Mouse (Mus musculus) CH12.LX (cell line): ENCODE data around the gene AY761185. TPM values are rescaled to one million over a fixed set of nuclear protein-coding genes. Genes with fewer than 3 reads are reported as not detected.

Source experiments
- DNase-seq: peaks from one replicate; pipeline ENCODE4 v3.0.0-alpha.2; 2013; ENCODE audit errors: extremely low read depth
- H3K27ac ChIP-seq: 2 replicates; pipeline ENCODE4 v1.5.1; 2012; ENCODE audit warnings: low read depth, mild to moderate bottlenecking, control low read depth, moderate library complexity; ENCODE audit not compliant: insufficient read depth
- H3K27me3 ChIP-seq: replicated peaks from 2 replicates; pipeline ENCODE3; 2012; ENCODE audit warnings: inconsistent platforms
- H3K36me3 ChIP-seq, 2 experiments: replicated peaks in 1 of 2; 2 replicates each; pipeline versions ENCODE3 to v1.6.1; 2012; ENCODE audit warnings: inconsistent platforms in 1 of 2, low read length in 1 of 2, mild to moderate bottlenecking in 1 of 2, mixed read lengths in 1 of 2, moderate library complexity in 1 of 2; ENCODE audit not compliant: control insufficient read depth in 1 of 2, insufficient read depth in 1 of 2
- H3K4me1 ChIP-seq, 2 experiments: 2 replicates each; pipeline ENCODE4 v1.6.1; 2012; ENCODE audit warnings: inconsistent platforms in 1 of 2, moderate library complexity in 1 of 2; ENCODE audit not compliant: insufficient read depth in 2 of 2, control insufficient read depth in 1 of 2
- H3K4me2 ChIP-seq: 2 replicates; pipeline ENCODE4 v1.6.1; 2012; ENCODE audit warnings: low read depth, mild to moderate bottlenecking, control low read depth; ENCODE audit not compliant: poor library complexity, insufficient read depth, severe bottlenecking
- H3K4me3 ChIP-seq, 3 experiments: fragments of 150-350 bp in 1 of 3; sonication (generic) in 1 of 3; replicated peaks in 1 of 3; 2 replicates each; pipeline versions ENCODE3 to v1.5.1; 2011 to 2012; ENCODE audit warnings: low read depth in 2 of 3, low read length in 2 of 3, mild to moderate bottlenecking in 2 of 3, moderate library complexity in 2 of 3, control low read depth in 1 of 3, improper control_type of control experiment in 1 of 3, inconsistent platforms in 1 of 3, mixed read lengths in 1 of 3; ENCODE audit not compliant: poor library complexity in 1 of 3
- H3K79me2 ChIP-seq: replicated peaks from 2 replicates; pipeline ENCODE4 v1.6.1; 2012; ENCODE audit warnings: mild to moderate bottlenecking, moderate library complexity; ENCODE audit not compliant: control insufficient read depth, poor library complexity, insufficient read depth, severe bottlenecking; ENCODE audit errors: extremely low read depth
- H3K9ac ChIP-seq: 2 replicates; pipeline ENCODE4 v1.6.1; 2012; ENCODE audit warnings: low read depth, mild to moderate bottlenecking, control low read depth, moderate library complexity; ENCODE audit not compliant: insufficient read depth
- H3K9me3 ChIP-seq: replicated peaks from 2 replicates; pipeline ENCODE3; 2012; ENCODE audit warnings: low read length, inconsistent platforms, mixed read lengths
- CHD2 ChIP-seq: IDR thresholded peaks from 2 replicates; pipeline ENCODE4 v1.6.1; 2011; ENCODE audit warnings: low read length, improper control_type of control experiment
- CTCF ChIP-seq, 2 experiments: IDR thresholded peaks in 1 of 2; conservative IDR thresholded peaks in 1 of 2; 2 replicates each; pipeline ENCODE4 v1.5.1; 2011 to 2012; ENCODE audit warnings: low read depth in 2 of 2, low read length in 2 of 2, improper control_type of control experiment in 1 of 2, inconsistent platforms in 1 of 2, mild to moderate bottlenecking in 1 of 2, moderate library complexity in 1 of 2
- ELF1 ChIP-seq: IDR thresholded peaks from 2 replicates; pipeline ENCODE4 v1.6.1; 2014; ENCODE audit warnings: low read depth, mild to moderate bottlenecking, inconsistent platforms, low read length, improper control_type of control experiment
- ETS1 ChIP-seq: conservative IDR thresholded peaks from 2 replicates; pipeline ENCODE4 v1.6.1; 2012; ENCODE audit warnings: low read depth, mild to moderate bottlenecking, inconsistent platforms, low read length, improper control_type of control experiment, moderate library complexity
- GABPA ChIP-seq: IDR thresholded peaks from 2 replicates; pipeline ENCODE4 v1.6.1; 2012; ENCODE audit warnings: low read depth, low read length, improper control_type of control experiment, inconsistent platforms; ENCODE audit not compliant: insufficient replicate concordance
- HCFC1 ChIP-seq: IDR thresholded peaks from 2 replicates; pipeline ENCODE4 v1.6.1; 2012; ENCODE audit warnings: low read depth, mild to moderate bottlenecking, inconsistent platforms, low read length, improper control_type of control experiment
- IRF4 ChIP-seq: IDR thresholded peaks from 2 replicates; pipeline ENCODE4 v1.6.1; 2014; ENCODE audit warnings: low read depth, mild to moderate bottlenecking, inconsistent platforms, low read length, improper control_type of control experiment
- JUND ChIP-seq: conservative IDR thresholded peaks from 2 replicates; pipeline ENCODE4 v1.6.1; 2011; ENCODE audit warnings: low read depth, low read length, improper control_type of control experiment
- KAT2A ChIP-seq: IDR thresholded peaks from 2 replicates; pipeline ENCODE4 v1.6.1; 2012; ENCODE audit warnings: low read length, improper control_type of control experiment, inconsistent platforms; ENCODE audit not compliant: insufficient replicate concordance
- MAFK ChIP-seq: IDR thresholded peaks from 2 replicates; pipeline ENCODE4 v1.6.1; 2011; ENCODE audit warnings: low read length, improper control_type of control experiment; ENCODE audit not compliant: insufficient replicate concordance
- MAZ ChIP-seq: IDR thresholded peaks from 2 replicates; pipeline ENCODE4 v1.6.1; 2012; ENCODE audit warnings: low read depth, mild to moderate bottlenecking, inconsistent platforms, low read length, improper control_type of control experiment, moderate library complexity
- MEF2A ChIP-seq: IDR thresholded peaks from 2 replicates; pipeline ENCODE4 v1.6.1; 2014; ENCODE audit warnings: low read depth, mild to moderate bottlenecking, inconsistent platforms, low read length, improper control_type of control experiment, borderline replicate concordance
- MXI1 ChIP-seq: IDR thresholded peaks from 2 replicates; pipeline ENCODE4 v1.6.1; 2011; ENCODE audit warnings: mild to moderate bottlenecking, low read depth, low read length, improper control_type of control experiment
- NELFE ChIP-seq: IDR thresholded peaks from 2 replicates; pipeline ENCODE4 v1.6.1; 2011; ENCODE audit warnings: low read depth, low read length, improper control_type of control experiment
- NRF1 ChIP-seq: IDR thresholded peaks from 2 replicates; pipeline ENCODE4 v1.6.1; 2014; ENCODE audit warnings: low read depth, mild to moderate bottlenecking, inconsistent platforms, low read length, improper control_type of control experiment, moderate library complexity
- PAX5 ChIP-seq: IDR thresholded peaks from 2 replicates; pipeline ENCODE4 v1.6.1; 2012; ENCODE audit warnings: low read length, inconsistent platforms, mixed read lengths
- RAD21 ChIP-seq: IDR thresholded peaks from 2 replicates; pipeline ENCODE4 v1.6.1; 2011; ENCODE audit warnings: low read depth, mild to moderate bottlenecking, low read length, improper control_type of control experiment, moderate library complexity
- SIN3A ChIP-seq: IDR thresholded peaks from 2 replicates; pipeline ENCODE4 v1.6.1; 2012; ENCODE audit warnings: low read length, improper control_type of control experiment, inconsistent platforms
- SMC3 ChIP-seq: IDR thresholded peaks from 2 replicates; pipeline ENCODE4 v1.6.1; 2011; ENCODE audit warnings: low read depth, low read length, improper control_type of control experiment
- TBP ChIP-seq: conservative IDR thresholded peaks from 2 replicates; pipeline ENCODE4 v1.6.1; 2011; ENCODE audit warnings: low read depth, low read length, improper control_type of control experiment
- TCF12 ChIP-seq: IDR thresholded peaks from 2 replicates; pipeline ENCODE4 v1.6.1; 2014; ENCODE audit warnings: low read depth, mild to moderate bottlenecking, inconsistent platforms, low read length, improper control_type of control experiment
- USF1 ChIP-seq: IDR thresholded peaks from 2 replicates; pipeline ENCODE4 v1.6.1; 2014; ENCODE audit warnings: low read depth, mild to moderate bottlenecking, inconsistent platforms, low read length, improper control_type of control experiment
- USF2 ChIP-seq: conservative IDR thresholded peaks from 2 replicates; pipeline ENCODE4 v1.6.1; 2011; ENCODE audit warnings: low read depth, low read length, improper control_type of control experiment
- ZKSCAN1 ChIP-seq: IDR thresholded peaks from 2 replicates; pipeline ENCODE4 v1.6.1; 2012; ENCODE audit warnings: low read depth, inconsistent platforms, low read length, improper control_type of control experiment, borderline replicate concordance
- ZMIZ1 ChIP-seq: IDR thresholded peaks from 2 replicates; pipeline ENCODE4 v1.6.1; 2012; ENCODE audit warnings: low read depth, mild to moderate bottlenecking, inconsistent platforms, low read length, improper control_type of control experiment
- ZNF384 ChIP-seq: IDR thresholded peaks from 2 replicates; pipeline ENCODE4 v1.6.1; 2012; ENCODE audit warnings: low read depth, low read length, improper control_type of control experiment, inconsistent platforms
- dilution Hi-C: fragments of 300-500 bp; cut with MboI; formaldehyde crosslinking; loops from 2 replicates; pipeline ENCODE4 v1.14.3; 2020; ENCODE audit warnings: low sequenced_read_pairs; ENCODE audit not compliant: extremely low pct_unique_long_range_greater_than_20kb, extremely low pct_ligation_motif_present
- in situ Hi-C: fragments of 300-500 bp; cut with MboI; formaldehyde crosslinking; loops from 3 replicates; pipeline ENCODE4 v1.14.3; 2019; ENCODE audit warnings: low sequenced_read_pairs, low pct_ligation_motif_present, low pct_unique_long_range_greater_than_20kb, mixed read lengths
- polyA plus RNA-seq: library from polyadenylated mRNA; unstranded; fragments of >175 nt; gene quantifications from 2 replicates; pipeline ENCODE4 v1.2.1, GENCODE M21; 2012; ENCODE audit warnings: low read depth; ENCODE audit not compliant: insufficient read length
- total RNA-seq, 2 experiments: library from RNA; depleted of rRNA; stranded (reverse); fragments of 300-350 nt in 1 of 2; fragments of >200 nt in 1 of 2; gene quantifications; 2 replicates each; pipeline ENCODE4 v1.2.3; 2012 to 2014

Gene AY761185
- total and polyA plus RNA-seq, 3 experiments, result not detected

GRCm38 (mm10) chr8:20921971-20922370 lies 22.5 kb downstream of the AY761185 start, which contains the start of gene Gm6040:
TSS of gene Gm6040 (minus strand) at chr8:20922071.
- no peaks in the 10 kb centered on the region for H3K36me3 ChIP-seq
- no peak within 1 kb of the TSS for H3K9ac ChIP-seq
- H3K9me3 ChIP-seq, result no peaks in the 10 kb centered on the region
- no peaks in the 10 kb centered on the region for H3K79me2 ChIP-seq
- DNase-seq, result no peak
- no peak within 1 kb of the TSS for H3K4me2 ChIP-seq
- H3K27ac ChIP-seq, result no peak within 1 kb of the TSS
- dilution Hi-C loops, result no loop called here
- in situ Hi-C loops, result no loop called here
- H3K4me1 ChIP-seq, result no peaks in the 10 kb centered on the region
- H3K27me3 ChIP-seq, result peaks cover 25% of the 10 kb centered on the region
- H3K4me3 ChIP-seq, result no peak within 1 kb of the TSS
- TF ChIP-seq MAZ, result no peak
- no peak for TF ChIP-seq ETS1
- no peak for TF ChIP-seq MEF2A
- TF ChIP-seq CTCF (conservative IDR thresholded peaks at IDR 0.05 in 1 of 2, IDR thresholded peaks at IDR 0.05 in 1 of 2; ENCODE audit: low read depth in 2 of 2, low read length in 2 of 2), result no peak
- no peak for TF ChIP-seq TCF12
- no peak for TF ChIP-seq ZKSCAN1
- no peak for TF ChIP-seq SIN3A
- TF ChIP-seq GABPA, result no peak
- TF ChIP-seq NELFE, result no peak
- TF ChIP-seq MXI1, result no peak
- TF ChIP-seq IRF4, result no peak
- TF ChIP-seq HCFC1, result no peak
- no peak for TF ChIP-seq PAX5
- TF ChIP-seq CHD2, result no peak
- no peak for TF ChIP-seq MAFK
- TF ChIP-seq USF2, result no peak
- no peak for TF ChIP-seq ZNF384
- TF ChIP-seq RAD21, result no peak

GRCm38 (mm10) chr8:20912288-20912687 lies 32.2 kb downstream of the AY761185 start:
- no peak overlapping the region for H3K27ac ChIP-seq
- no peaks in the 10 kb centered on the region for H3K9me3 ChIP-seq
- peaks cover 15% of the 10 kb centered on the region for H3K27me3 ChIP-seq
- in situ Hi-C loops, result no loop called here
- dilution Hi-C loops, result no loop called here
- H3K79me2 ChIP-seq, result no peaks in the 10 kb centered on the region
- H3K9ac ChIP-seq, result no peak overlapping the region
- no peak for DNase-seq
- H3K4me2 ChIP-seq, result no peak overlapping the region
- H3K36me3 ChIP-seq, result no peaks in the 10 kb centered on the region
- H3K4me3 ChIP-seq, result no peak overlapping the region
- no peaks in the 10 kb centered on the region for H3K4me1 ChIP-seq
- TF ChIP-seq KAT2A (no peak), ZKSCAN1 (no peak), SMC3 (no peak), TCF12 (no peak), MAZ (no peak), USF2 (no peak), ZNF384 (no peak), JUND (no peak), MXI1 (no peak), NRF1 (no peak), TBP (no peak), HCFC1 (no peak), ZMIZ1 (no peak), MEF2A (no peak), ELF1 (no peak), ETS1 (no peak), NELFE (no peak), SIN3A (no peak), USF1 (no peak)
